Mouse (Mus musculus): ENCODE measurements around the gene Rab34. TPM values are rescaled to one million over a fixed set of nuclear protein-coding genes. Genes with fewer than 3 reads are reported as not detected.

Gene Rab34
- polyA plus RNA-seq, 1 experiment from 2014 or later = 55.7 TPM

- under 1% methylated on average over 23 of the region's 23 CpGs for WGBS
- Histone ChIP-seq H3K4me1 (ENCODE audit: control insufficient read depth, insufficient read depth, low read length) (peaks cover 25% of the 10 kb centered on the region), H3K4me3 (ENCODE audit: low read depth, low read length) (peak overlapping the region; percentile 64), H3K9ac (ENCODE audit: low read depth, low read length) (peak overlapping the region; percentile 7; the same call in 1 of the 2 replicates), H3K9me3 (replicated peaks; ENCODE audit: control insufficient read depth, low read length, poor library complexity, severe bottlenecking) (no peaks in the 10 kb centered on the region), H3K27me3 (ENCODE audit: control insufficient read depth, insufficient read depth, low read depth, low read length) (no peaks in the 10 kb centered on the region), H3K27ac (ENCODE audit: low read length) (peak overlapping the region; percentile 55), H3K4me2 (ENCODE audit: low read length) (peak overlapping the region; percentile 74), H3K36me3 (ENCODE audit: control insufficient read depth, insufficient read depth, low read length) (peaks cover 13% of the 10 kb centered on the region)
- ATAC-seq = no peak
Measured at GRCm38 (mm10) chr11:78176905-78177331, 11.3 kb upstream of the Rab34 start.

GRCm38 (mm10) chr11:78177437-78177836 lies 10.8 kb upstream of the Rab34 start:
- H3K9me3 ChIP-seq (replicated peaks; ENCODE audit: control insufficient read depth, low read length, poor library complexity, severe bottlenecking) = no peaks in the 10 kb centered on the region
- H3K36me3 ChIP-seq (ENCODE audit: control insufficient read depth, insufficient read depth, low read length) = peaks cover 13% of the 10 kb centered on the region
- H3K27me3 ChIP-seq (ENCODE audit: control insufficient read depth, insufficient read depth, low read depth, low read length) = no peaks in the 10 kb centered on the region
- peak overlapping the region; percentile 74 for H3K4me2 ChIP-seq (ENCODE audit: low read length)
- ATAC-seq = no peak
- 3% methylated on average over 10 of the region's 10 CpGs for WGBS
- no peak overlapping the region; the same call in 1 of the 2 replicates for H3K27ac ChIP-seq (ENCODE audit: low read length)
- H3K4me3 ChIP-seq (ENCODE audit: low read depth, low read length) = peak overlapping the region; percentile 64
- peaks cover 30% of the 10 kb centered on the region for H3K4me1 ChIP-seq (ENCODE audit: control insufficient read depth, insufficient read depth, low read length)
- H3K9ac ChIP-seq (ENCODE audit: low read depth, low read length) = peak overlapping the region; percentile 7; the same call in 1 of the 2 replicates

DNA sequence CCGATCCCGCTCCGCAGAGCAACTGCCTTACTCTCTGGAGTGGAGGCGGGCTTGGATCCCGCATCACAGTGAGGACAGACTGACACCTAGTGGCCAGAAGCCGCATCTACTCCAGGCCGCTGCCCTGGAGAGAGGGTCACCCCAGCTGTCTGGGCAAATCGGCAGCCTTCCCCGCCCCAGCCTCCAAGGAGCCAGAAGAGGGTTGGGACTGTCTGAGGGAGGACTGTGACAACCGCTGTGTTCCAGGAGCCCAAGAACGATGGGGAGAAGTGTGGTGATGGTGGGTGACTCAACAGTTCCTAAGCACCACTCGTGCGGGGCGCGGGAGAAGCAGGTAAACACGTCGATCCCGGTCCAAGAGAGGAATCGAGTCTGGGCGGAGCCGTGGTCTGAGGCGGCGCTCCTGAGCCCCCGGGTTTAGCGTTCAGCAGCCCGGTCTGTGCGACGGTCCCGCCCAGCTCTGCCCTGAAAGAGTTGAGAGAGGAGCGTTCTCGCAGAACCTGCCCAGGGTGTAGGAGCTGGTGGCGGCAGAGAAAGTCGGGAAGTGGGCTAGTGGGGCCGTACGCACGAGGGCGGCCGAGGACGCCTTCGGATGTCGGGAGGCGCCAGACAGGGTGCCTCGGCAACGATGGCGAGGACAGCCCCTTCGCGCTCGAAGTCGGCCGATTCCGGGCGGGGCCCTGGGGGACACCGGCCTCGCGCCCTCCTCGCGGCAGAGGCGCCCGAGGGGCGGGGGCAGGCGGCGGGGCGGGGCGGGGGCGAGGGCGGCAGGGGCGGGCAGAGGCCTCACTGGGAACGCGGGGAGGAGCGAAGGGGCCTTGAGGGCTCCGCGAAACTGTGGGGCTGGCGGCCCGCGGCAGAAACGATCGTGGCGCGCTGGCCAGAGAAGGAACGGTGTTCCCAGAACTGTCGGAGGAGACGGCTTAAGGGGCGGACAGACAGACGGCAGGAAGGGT lies 10.0 kb upstream of the Rab34 start:
- H3K9ac ChIP-seq (ENCODE audit: low read depth, low read length) = peak overlapping the region; percentile 54

GRCm38 (mm10) chr11:78178859-78179437 lies 9.3 kb upstream of the Rab34 start:
- 3% methylated on average over 29 of the region's 29 CpGs for WGBS
- peak overlapping the region; percentile 76 for H3K27ac ChIP-seq (ENCODE audit: low read length)
- H3K4me1 ChIP-seq (ENCODE audit: control insufficient read depth, insufficient read depth, low read length) = peaks cover 32% of the 10 kb centered on the region
- no peak for ATAC-seq
- H3K9me3 ChIP-seq (replicated peaks; ENCODE audit: control insufficient read depth, low read length, poor library complexity, severe bottlenecking) = no peaks in the 10 kb centered on the region
- peak overlapping the region; percentile 35 for H3K4me3 ChIP-seq (ENCODE audit: low read depth, low read length)
- H3K4me2 ChIP-seq (ENCODE audit: low read length) = peak overlapping the region; percentile 74
- peak overlapping the region; percentile 54 for H3K9ac ChIP-seq (ENCODE audit: low read depth, low read length)
- H3K36me3 ChIP-seq (ENCODE audit: control insufficient read depth, insufficient read depth, low read length) = peaks cover 13% of the 10 kb centered on the region
- no peaks in the 10 kb centered on the region for H3K27me3 ChIP-seq (ENCODE audit: control insufficient read depth, insufficient read depth, low read depth, low read length)

More for the DNA sequence above, 10.0 kb upstream of the Rab34 start:
- under 1% methylated on average over 56 of the region's 84 CpGs for WGBS
- no peaks in the 10 kb centered on the region for H3K27me3 ChIP-seq (ENCODE audit: control insufficient read depth, insufficient read depth, low read depth, low read length)
- H3K4me2 ChIP-seq (ENCODE audit: low read length) = peak overlapping the region; percentile 74
- ATAC-seq = peak; percentile 90
- peaks cover 30% of the 10 kb centered on the region for H3K4me1 ChIP-seq (ENCODE audit: control insufficient read depth, insufficient read depth, low read length)
- no peaks in the 10 kb centered on the region for H3K9me3 ChIP-seq (replicated peaks; ENCODE audit: control insufficient read depth, low read length, poor library complexity, severe bottlenecking)
- H3K4me3 ChIP-seq (ENCODE audit: low read depth, low read length) = peak overlapping the region; percentile 35
- H3K36me3 ChIP-seq (ENCODE audit: control insufficient read depth, insufficient read depth, low read length) = peaks cover 13% of the 10 kb centered on the region
- peak overlapping the region; percentile 76 for H3K27ac ChIP-seq (ENCODE audit: low read length)

DNA sequence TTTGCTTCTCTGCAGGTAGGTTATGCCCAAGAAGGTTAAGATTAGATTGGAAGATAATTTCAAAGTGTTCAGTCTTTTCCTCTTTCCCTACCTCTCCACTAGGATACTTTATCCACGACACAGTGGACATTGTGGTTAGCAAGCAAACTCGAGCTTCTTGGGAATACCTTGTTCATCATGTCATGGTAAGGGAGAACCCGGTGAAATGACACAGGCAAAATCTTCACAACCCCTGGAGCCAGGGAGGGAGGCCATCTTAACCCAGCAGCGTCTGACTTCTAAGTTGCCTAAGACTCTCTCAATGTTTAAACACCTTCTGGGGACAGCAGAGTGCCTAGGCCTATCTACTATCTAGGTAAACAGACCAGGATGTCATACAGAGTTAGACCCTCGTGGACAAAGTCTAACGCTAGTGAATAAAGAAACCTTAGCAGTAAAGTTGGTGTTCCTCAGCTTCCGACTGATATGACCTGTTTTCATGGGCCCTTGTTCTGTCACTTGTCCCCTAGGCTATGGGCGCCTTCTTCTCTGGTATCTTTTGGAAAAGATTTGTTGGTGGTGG lies 8.7 kb upstream of the Rab34 start:
- Histone ChIP-seq H3K27me3 (ENCODE audit: control insufficient read depth, insufficient read depth, low read depth, low read length) (no peaks in the 10 kb centered on the region), H3K36me3 (ENCODE audit: control insufficient read depth, insufficient read depth, low read length) (peaks cover 13% of the 10 kb centered on the region), H3K4me3 (ENCODE audit: low read depth, low read length) (peak overlapping the region; percentile 35), H3K27ac (ENCODE audit: low read length) (no peak overlapping the region), H3K9ac (ENCODE audit: low read depth, low read length) (no peak overlapping the region), H3K4me1 (ENCODE audit: control insufficient read depth, insufficient read depth, low read length) (peaks cover 35% of the 10 kb centered on the region), H3K9me3 (replicated peaks; ENCODE audit: control insufficient read depth, low read length, poor library complexity, severe bottlenecking) (no peaks in the 10 kb centered on the region), H3K4me2 (ENCODE audit: low read length) (peak overlapping the region; percentile 74)
- WGBS = 35% methylated on average over 8 of the region's 8 CpGs
- no peak for ATAC-seq

DNA sequence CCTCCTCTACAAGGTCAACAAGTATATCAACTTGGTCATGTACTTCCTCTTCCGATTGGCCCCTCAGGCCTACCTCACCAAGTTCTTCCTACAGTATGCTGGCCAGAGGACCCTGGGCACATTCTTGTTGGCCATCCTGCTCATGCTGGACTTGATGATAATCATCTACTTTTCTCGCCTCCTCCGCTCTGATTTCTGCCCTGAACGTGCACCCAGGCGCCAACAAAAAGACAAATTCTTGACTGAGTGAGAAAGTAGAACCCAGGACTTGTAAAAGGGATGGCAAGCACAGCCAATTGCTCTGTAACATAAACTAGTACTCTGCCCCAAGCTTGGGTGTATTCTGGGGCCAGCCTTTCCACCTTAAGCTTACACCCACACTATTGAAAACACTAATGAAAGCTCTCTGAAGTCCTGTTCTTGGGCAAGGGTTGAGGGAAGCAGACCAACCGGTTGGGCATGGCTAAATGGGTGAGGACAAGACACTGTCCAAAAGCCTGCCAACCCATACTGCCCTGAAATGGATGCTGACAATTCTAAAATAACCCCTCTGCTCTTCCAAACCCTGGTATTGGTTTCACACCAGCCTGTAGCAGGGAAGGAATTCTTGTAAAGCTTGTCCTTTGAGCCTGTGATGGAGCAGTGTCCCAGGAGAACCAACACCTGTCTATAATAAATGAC lies 8.0 kb upstream of the Rab34 start:
- H3K27ac ChIP-seq (ENCODE audit: low read length) = no peak overlapping the region
- no peak for ATAC-seq
- H3K27me3 ChIP-seq (ENCODE audit: control insufficient read depth, insufficient read depth, low read depth, low read length) = no peaks in the 10 kb centered on the region
- peaks cover 35% of the 10 kb centered on the region for H3K4me1 ChIP-seq (ENCODE audit: control insufficient read depth, insufficient read depth, low read length)
- peaks cover 13% of the 10 kb centered on the region for H3K36me3 ChIP-seq (ENCODE audit: control insufficient read depth, insufficient read depth, low read length)
- H3K4me3 ChIP-seq (ENCODE audit: low read depth, low read length) = no peak overlapping the region
- 85% methylated on average over 6 of the region's 6 CpGs for WGBS
- no peak overlapping the region; the same call in 1 of the 2 replicates for H3K4me2 ChIP-seq (ENCODE audit: low read length)
- H3K9ac ChIP-seq (ENCODE audit: low read depth, low read length) = no peak overlapping the region
- no peaks in the 10 kb centered on the region for H3K9me3 ChIP-seq (replicated peaks; ENCODE audit: control insufficient read depth, low read length, poor library complexity, severe bottlenecking)

- H3K4me1 ChIP-seq (ENCODE audit: control insufficient read depth, insufficient read depth, low read length) = peaks cover 32% of the 10 kb centered on the region
- peak overlapping the region; percentile 67 for H3K4me3 ChIP-seq (ENCODE audit: low read depth, low read length)
- 53% methylated on average over 2 of the region's 2 CpGs for WGBS
- peak overlapping the region; percentile 73 for H3K4me2 ChIP-seq (ENCODE audit: low read length)
- H3K9ac ChIP-seq (ENCODE audit: low read depth, low read length) = peak overlapping the region; percentile 84; the same call in 1 of the 2 replicates
- no peak overlapping the region for H3K27ac ChIP-seq (ENCODE audit: low read length)
- H3K36me3 ChIP-seq (ENCODE audit: control insufficient read depth, insufficient read depth, low read length) = peaks cover 13% of the 10 kb centered on the region
- no peak for ATAC-seq
- no peaks in the 10 kb centered on the region for H3K9me3 ChIP-seq (replicated peaks; ENCODE audit: control insufficient read depth, low read length, poor library complexity, severe bottlenecking)
- H3K27me3 ChIP-seq (ENCODE audit: control insufficient read depth, insufficient read depth, low read depth, low read length) = no peaks in the 10 kb centered on the region
Measured at GRCm38 (mm10) chr11:78181830-78182357, 6.3 kb upstream of the Rab34 start.

GRCm38 (mm10) chr11:78182450-78182849 lies 5.8 kb upstream of the Rab34 start:
- ATAC-seq = no peak
- Histone ChIP-seq H3K9me3 (replicated peaks; ENCODE audit: control insufficient read depth, low read length, poor library complexity, severe bottlenecking) (no peaks in the 10 kb centered on the region), H3K4me3 (ENCODE audit: low read depth, low read length) (peak overlapping the region; percentile 67), H3K27ac (ENCODE audit: low read length) (no peak overlapping the region; the same call in 1 of the 2 replicates), H3K9ac (ENCODE audit: low read depth, low read length) (peak overlapping the region; percentile 84), H3K4me2 (ENCODE audit: low read length) (peak overlapping the region; percentile 73), H3K4me1 (ENCODE audit: control insufficient read depth, insufficient read depth, low read length) (peaks cover 27% of the 10 kb centered on the region), H3K36me3 (ENCODE audit: control insufficient read depth, insufficient read depth, low read length) (peaks cover 13% of the 10 kb centered on the region), H3K27me3 (ENCODE audit: control insufficient read depth, insufficient read depth, low read depth, low read length) (no peaks in the 10 kb centered on the region)
- WGBS = 7% methylated on average over 7 of the region's 7 CpGs
